Mouse (Mus musculus) forebrain, embryonic 16.5 days (tissue): ENCODE measurements around the gene Klhl29. TPM values are rescaled to one million over a fixed set of nuclear protein-coding genes. Genes with fewer than 3 reads are reported as not detected.

ENCODE experiments used
- ATAC-seq: fragments of 200-750 bp; cut with Nextera tagmentation; 2 replicates; pipeline ENCODE4 v1.8.0; 2017; ENCODE audit warnings: mild to moderate bottlenecking, moderate library complexity
- H3K27ac ChIP-seq: fragments of 300-500 bp; sonication (generic); 2 replicates; pipeline ENCODE4 v1.5.1; 2014; ENCODE audit warnings: low read length, control low read depth
- H3K27me3 ChIP-seq: fragments of 300-500 bp; sonication (generic); replicated peaks from 2 replicates; pipeline ENCODE4 v1.6.1; 2014; ENCODE audit warnings: low read length; ENCODE audit not compliant: control insufficient read depth, insufficient read depth
- H3K36me3 ChIP-seq: fragments of 300-500 bp; sonication (generic); 2 replicates; pipeline ENCODE4 v1.6.1; 2014; ENCODE audit not compliant: control insufficient read depth, insufficient read depth
- H3K4me1 ChIP-seq: fragments of 300-500 bp; sonication (generic); replicated peaks from 2 replicates; pipeline ENCODE4 v1.6.1; 2014; ENCODE audit warnings: low read length; ENCODE audit not compliant: control insufficient read depth, insufficient read depth
- H3K4me2 ChIP-seq: fragments of 300-500 bp; sonication (generic); 2 replicates; pipeline ENCODE4 v1.6.1; 2014; ENCODE audit warnings: mild to moderate bottlenecking, low read length, control low read depth
- H3K4me3 ChIP-seq: fragments of 300-500 bp; sonication (generic); replicated peaks from 2 replicates; pipeline ENCODE4 v1.5.1; 2014; ENCODE audit warnings: mild to moderate bottlenecking, low read length, control low read depth
- H3K9ac ChIP-seq: fragments of 300-500 bp; sonication (generic); replicated peaks from 2 replicates; pipeline ENCODE4 v1.6.1; 2014; ENCODE audit warnings: low read depth, low read length, control low read depth
- H3K9me3 ChIP-seq: fragments of 300-500 bp; sonication (generic); 2 replicates; pipeline ENCODE4 v1.6.1; 2016; ENCODE audit warnings: low read length; ENCODE audit not compliant: control insufficient read depth
- WGBS: fragments of 180-500 bp; shearing (Covaris S2); extraction: QIAGEN DNeasy Blood & Tissue Kit; methylation state at CpG from one replicate; pipeline ENCODE4 v1.1.7; 2014; 5-methylcytosine and 5-hydroxymethylcytosine counted together
- polyA plus RNA-seq: library from polyadenylated mRNA; unstranded; fragments of >200 nt; fragmentation: Nextera tagmentation; extraction: Ambion mirVana; gene quantifications from 2 replicates; pipeline ENCODE4 v1.2.1, GENCODE M21; 2015

Klhl29 gene
- polyA plus RNA-seq, 1 experiment from 2014 or later = 7.3 TPM

DNA sequence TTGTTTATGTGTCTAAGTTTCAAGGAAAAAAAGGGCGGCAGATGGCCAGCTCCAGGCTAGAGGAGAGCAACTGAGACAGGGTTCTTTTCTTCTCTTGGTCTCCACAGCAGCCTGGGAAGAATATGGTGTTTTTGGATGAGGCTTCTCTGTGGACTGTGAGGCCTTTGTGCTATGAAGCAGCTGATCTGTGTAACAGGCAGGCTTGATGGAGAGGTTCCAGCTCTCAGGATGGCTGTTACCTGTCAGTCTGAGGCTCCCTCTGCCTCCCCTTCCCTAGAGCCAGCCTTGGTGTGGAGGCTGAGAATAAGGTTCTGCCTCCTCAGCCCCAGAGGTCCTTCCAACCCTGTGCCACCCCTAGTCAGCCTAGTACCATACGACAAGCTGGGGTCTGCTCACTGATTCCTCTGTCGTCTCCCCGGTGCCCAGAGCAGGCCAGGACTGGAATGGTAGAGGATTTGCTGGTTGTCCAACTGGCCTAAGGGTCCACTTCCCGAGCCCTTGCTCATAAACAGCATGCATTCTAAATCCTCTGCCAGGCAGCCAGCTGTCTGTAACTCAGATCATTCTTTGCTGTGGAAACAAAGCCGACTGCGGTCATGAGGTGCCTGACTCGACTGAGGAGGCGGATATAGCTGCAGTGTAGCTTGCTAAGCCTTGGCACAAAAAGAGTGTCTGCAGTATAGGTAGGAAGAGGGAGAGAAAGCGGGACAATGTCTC lies 122.0 kb downstream of the Klhl29 start:
- H3K4me3 ChIP-seq = no peak overlapping the region
- H3K9me3 ChIP-seq = no peaks in the 10 kb centered on the region
- no peak overlapping the region for H3K9ac ChIP-seq
- peaks cover 22% of the 10 kb centered on the region for H3K4me1 ChIP-seq
- H3K27ac ChIP-seq = peak overlapping the region; percentile 74
- no peaks in the 10 kb centered on the region for H3K27me3 ChIP-seq
- no peak overlapping the region for H3K4me2 ChIP-seq
- H3K36me3 ChIP-seq = no peaks in the 10 kb centered on the region
- ATAC-seq = peak; percentile 41; the same call in 1 of the 2 replicates
- 39% methylated on average over 10 of the region's 10 CpGs for WGBS

DNA sequence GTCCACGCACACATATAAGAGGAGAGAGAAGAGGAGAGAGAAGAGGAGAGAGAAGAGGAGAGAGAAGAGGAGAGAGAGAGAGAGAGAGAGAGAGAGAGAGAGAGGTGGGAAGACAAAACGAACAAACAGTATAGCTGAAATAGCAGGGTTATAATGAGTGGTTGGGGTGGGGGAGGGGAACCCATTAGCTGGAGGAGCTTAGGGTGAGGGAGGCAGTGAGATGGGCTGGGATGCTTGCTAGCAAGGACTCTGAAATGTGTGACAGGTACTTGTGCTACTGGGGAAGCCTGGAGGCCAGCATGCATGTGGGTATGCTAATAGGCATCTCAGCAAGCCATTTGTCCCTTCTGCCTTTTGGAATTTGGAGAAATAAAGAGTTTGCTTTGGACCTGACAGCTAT lies 122.9 kb downstream of the Klhl29 start:
- Histone ChIP-seq H3K4me2 (no peak overlapping the region), H3K9me3 (no peaks in the 10 kb centered on the region), H3K36me3 (no peaks in the 10 kb centered on the region), H3K27ac (peak overlapping the region; percentile 74), H3K27me3 (no peaks in the 10 kb centered on the region), H3K4me3 (no peak overlapping the region), H3K4me1 (peaks cover 24% of the 10 kb centered on the region), H3K9ac (no peak overlapping the region)
- no peak for ATAC-seq
- 64% methylated on average over 2 of the region's 2 CpGs for WGBS

GRCm38 (mm10) chr12:5250042-5250441 lies 125.4 kb downstream of the Klhl29 start:
- Histone ChIP-seq H3K9me3 (no peaks in the 10 kb centered on the region), H3K4me1 (peaks cover 33% of the 10 kb centered on the region), H3K4me2 (no peak overlapping the region), H3K9ac (no peak overlapping the region), H3K27me3 (no peaks in the 10 kb centered on the region), H3K27ac (no peak overlapping the region), H3K4me3 (no peak overlapping the region), H3K36me3 (no peaks in the 10 kb centered on the region)
- WGBS = 68% methylated on average over 7 of the region's 7 CpGs
- no peak for ATAC-seq

DNA sequence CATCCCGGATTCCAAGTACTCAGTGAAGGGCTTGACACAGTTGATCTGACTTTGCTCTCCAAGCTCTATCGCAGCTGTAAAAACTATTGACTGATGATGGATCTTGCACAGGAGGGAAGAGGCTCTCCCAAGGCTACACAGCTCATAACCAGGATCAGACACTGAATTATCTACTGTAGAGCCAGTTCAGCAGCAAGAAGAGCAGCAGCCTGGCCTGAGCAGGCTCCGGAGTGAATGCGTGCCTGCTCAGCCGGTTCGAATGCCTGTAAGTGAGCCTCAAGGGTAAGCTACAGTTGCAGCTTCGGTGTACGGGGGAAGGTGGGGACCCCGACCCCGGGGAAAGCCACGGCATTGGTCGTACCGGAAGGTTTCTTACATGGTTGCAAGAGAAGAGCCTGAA lies 126.4 kb downstream of the Klhl29 start:
- Histone ChIP-seq H3K9me3 (no peaks in the 10 kb centered on the region), H3K27ac (no peak overlapping the region), H3K4me3 (no peak overlapping the region), H3K36me3 (no peaks in the 10 kb centered on the region), H3K27me3 (no peaks in the 10 kb centered on the region), H3K4me2 (no peak overlapping the region), H3K9ac (no peak overlapping the region), H3K4me1 (peaks cover 35% of the 10 kb centered on the region)
- no peak for ATAC-seq
- 94% methylated on average over 13 of the region's 13 CpGs for WGBS

- no peaks in the 10 kb centered on the region for H3K27me3 ChIP-seq
- 0 out of 2 replicates have a peak, but pooled peaks have one; percentile 6 for ATAC-seq
- H3K36me3 ChIP-seq = no peaks in the 10 kb centered on the region
- no peaks in the 10 kb centered on the region for H3K9me3 ChIP-seq
- WGBS = 62% methylated on average over 6 of the region's 6 CpGs
- H3K4me1 ChIP-seq = peaks cover 35% of the 10 kb centered on the region
- no peak overlapping the region for H3K4me2 ChIP-seq
- no peak overlapping the region for H3K9ac ChIP-seq
- H3K4me3 ChIP-seq = no peak overlapping the region
- no peak overlapping the region for H3K27ac ChIP-seq
Measured at GRCm38 (mm10) chr12:5247505-5247904, 128.0 kb downstream of the Klhl29 start.

GRCm38 (mm10) chr12:5246721-5247341 lies 128.7 kb downstream of the Klhl29 start:
- Histone ChIP-seq H3K27ac (peak overlapping the region; percentile 24; the same call in 1 of the 2 replicates), H3K9ac (no peak overlapping the region), H3K4me3 (no peak overlapping the region), H3K4me2 (no peak overlapping the region), H3K9me3 (no peaks in the 10 kb centered on the region), H3K27me3 (no peaks in the 10 kb centered on the region), H3K4me1 (peaks cover 40% of the 10 kb centered on the region), H3K36me3 (no peaks in the 10 kb centered on the region)
- WGBS = 57% methylated on average over 15 of the region's 15 CpGs
- ATAC-seq = no peak

GRCm38 (mm10) chr12:5246193-5246621 lies 129.3 kb downstream of the Klhl29 start:
- no peak overlapping the region for H3K9ac ChIP-seq
- 88% methylated on average over 9 of the region's 9 CpGs for WGBS
- H3K4me1 ChIP-seq = peaks cover 43% of the 10 kb centered on the region
- ATAC-seq = no peak
- no peaks in the 10 kb centered on the region for H3K9me3 ChIP-seq
- H3K4me3 ChIP-seq = no peak overlapping the region
- H3K27me3 ChIP-seq = no peaks in the 10 kb centered on the region
- H3K4me2 ChIP-seq = no peak overlapping the region
- no peak overlapping the region for H3K27ac ChIP-seq
- no peaks in the 10 kb centered on the region for H3K36me3 ChIP-seq

DNA sequence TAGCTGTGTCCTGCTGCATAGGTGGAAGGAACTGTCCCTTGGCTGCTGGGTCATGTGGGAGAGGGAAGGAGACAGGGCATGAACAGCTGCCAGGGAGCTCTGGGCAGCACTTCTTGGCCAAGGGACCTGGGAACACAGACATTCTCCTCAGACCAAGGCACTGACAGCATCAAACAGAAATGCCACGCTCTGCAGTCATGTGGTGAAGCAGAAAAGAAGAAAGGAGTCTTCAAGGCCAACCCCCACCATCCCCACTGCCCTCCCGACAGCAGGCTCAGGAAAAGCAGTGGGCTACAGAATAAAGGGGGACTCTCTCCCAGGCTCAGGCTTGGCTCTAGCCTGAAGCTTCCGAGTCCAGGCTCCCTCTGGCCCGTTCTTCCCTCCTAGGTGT lies 130.3 kb downstream of the Klhl29 start:
- Histone ChIP-seq H3K4me2 (no peak overlapping the region), H3K9me3 (no peaks in the 10 kb centered on the region), H3K9ac (no peak overlapping the region), H3K27me3 (no peaks in the 10 kb centered on the region), H3K4me1 (peaks cover 49% of the 10 kb centered on the region), H3K36me3 (no peaks in the 10 kb centered on the region), H3K4me3 (no peak overlapping the region), H3K27ac (no peak overlapping the region)
- peak; percentile 1; the same call in 1 of the 2 replicates for ATAC-seq
- WGBS = 57% methylated on average over 4 of the region's 4 CpGs

GRCm38 (mm10) chr12:5244431-5245206 lies 130.9 kb downstream of the Klhl29 start:
- no peaks in the 10 kb centered on the region for H3K36me3 ChIP-seq
- H3K27ac ChIP-seq = no peak overlapping the region
- ATAC-seq = no peak
- no peaks in the 10 kb centered on the region for H3K27me3 ChIP-seq
- no peak overlapping the region for H3K4me3 ChIP-seq
- no peak overlapping the region for H3K9ac ChIP-seq
- H3K4me1 ChIP-seq = peaks cover 55% of the 10 kb centered on the region
- H3K4me2 ChIP-seq = no peak overlapping the region
- WGBS = 87% methylated on average over 10 of the region's 10 CpGs
- no peaks in the 10 kb centered on the region for H3K9me3 ChIP-seq
